Mouse (Mus musculus) CH12.LX (cell line): ENCODE measurements around the gene Dnm1. TPM values are rescaled to one million over a fixed set of nuclear protein-coding genes. Genes with fewer than 3 reads are reported as not detected.

Experiments used
- DNase-seq: peaks from one replicate; pipeline ENCODE4 v3.0.0-alpha.2; 2013; ENCODE audit errors: extremely low read depth
- H3K27ac ChIP-seq: 2 replicates; pipeline ENCODE4 v1.5.1; 2012; ENCODE audit warnings: low read depth, mild to moderate bottlenecking, control low read depth, moderate library complexity; ENCODE audit not compliant: insufficient read depth
- H3K27me3 ChIP-seq: replicated peaks from 2 replicates; pipeline ENCODE3; 2012; ENCODE audit warnings: inconsistent platforms
- H3K36me3 ChIP-seq, 2 experiments: replicated peaks in 1 of 2; 2 replicates each; pipeline versions ENCODE3 to v1.6.1; 2012; ENCODE audit warnings: inconsistent platforms in 1 of 2, low read length in 1 of 2, mild to moderate bottlenecking in 1 of 2, mixed read lengths in 1 of 2, moderate library complexity in 1 of 2; ENCODE audit not compliant: control insufficient read depth in 1 of 2, insufficient read depth in 1 of 2
- H3K4me1 ChIP-seq, 2 experiments: 2 replicates each; pipeline ENCODE4 v1.6.1; 2012; ENCODE audit warnings: inconsistent platforms in 1 of 2, moderate library complexity in 1 of 2; ENCODE audit not compliant: insufficient read depth in 2 of 2, control insufficient read depth in 1 of 2
- H3K4me2 ChIP-seq: 2 replicates; pipeline ENCODE4 v1.6.1; 2012; ENCODE audit warnings: low read depth, mild to moderate bottlenecking, control low read depth; ENCODE audit not compliant: poor library complexity, insufficient read depth, severe bottlenecking
- H3K4me3 ChIP-seq, 3 experiments: fragments of 150-350 bp in 1 of 3; sonication (generic) in 1 of 3; replicated peaks in 1 of 3; 2 replicates each; pipeline versions ENCODE3 to v1.5.1; 2011 to 2012; ENCODE audit warnings: low read depth in 2 of 3, low read length in 2 of 3, mild to moderate bottlenecking in 2 of 3, moderate library complexity in 2 of 3, control low read depth in 1 of 3, improper control_type of control experiment in 1 of 3, inconsistent platforms in 1 of 3, mixed read lengths in 1 of 3; ENCODE audit not compliant: poor library complexity in 1 of 3
- H3K79me2 ChIP-seq: replicated peaks from 2 replicates; pipeline ENCODE4 v1.6.1; 2012; ENCODE audit warnings: mild to moderate bottlenecking, moderate library complexity; ENCODE audit not compliant: control insufficient read depth, poor library complexity, insufficient read depth, severe bottlenecking; ENCODE audit errors: extremely low read depth
- H3K9ac ChIP-seq: 2 replicates; pipeline ENCODE4 v1.6.1; 2012; ENCODE audit warnings: low read depth, mild to moderate bottlenecking, control low read depth, moderate library complexity; ENCODE audit not compliant: insufficient read depth
- H3K9me3 ChIP-seq: replicated peaks from 2 replicates; pipeline ENCODE3; 2012; ENCODE audit warnings: low read length, inconsistent platforms, mixed read lengths
- BHLHE40 ChIP-seq: IDR thresholded peaks from 2 replicates; pipeline ENCODE4 v1.6.1; 2011; ENCODE audit warnings: mild to moderate bottlenecking, low read depth, low read length, improper control_type of control experiment
- CHD2 ChIP-seq: IDR thresholded peaks from 2 replicates; pipeline ENCODE4 v1.6.1; 2011; ENCODE audit warnings: low read length, improper control_type of control experiment
- CTCF ChIP-seq, 2 experiments: IDR thresholded peaks in 1 of 2; conservative IDR thresholded peaks in 1 of 2; 2 replicates each; pipeline ENCODE4 v1.5.1; 2011 to 2012; ENCODE audit warnings: low read depth in 2 of 2, low read length in 2 of 2, improper control_type of control experiment in 1 of 2, inconsistent platforms in 1 of 2, mild to moderate bottlenecking in 1 of 2, moderate library complexity in 1 of 2
- ELF1 ChIP-seq: IDR thresholded peaks from 2 replicates; pipeline ENCODE4 v1.6.1; 2014; ENCODE audit warnings: low read depth, mild to moderate bottlenecking, inconsistent platforms, low read length, improper control_type of control experiment
- EP300 ChIP-seq: IDR thresholded peaks from 2 replicates; pipeline ENCODE4 v1.6.1; 2011; ENCODE audit warnings: low read length, improper control_type of control experiment
- GABPA ChIP-seq: IDR thresholded peaks from 2 replicates; pipeline ENCODE4 v1.6.1; 2012; ENCODE audit warnings: low read depth, low read length, improper control_type of control experiment, inconsistent platforms; ENCODE audit not compliant: insufficient replicate concordance
- HCFC1 ChIP-seq: IDR thresholded peaks from 2 replicates; pipeline ENCODE4 v1.6.1; 2012; ENCODE audit warnings: low read depth, mild to moderate bottlenecking, inconsistent platforms, low read length, improper control_type of control experiment
- JUN ChIP-seq: IDR thresholded peaks from 2 replicates; pipeline ENCODE4 v1.6.1; 2011; ENCODE audit warnings: low read depth, mild to moderate bottlenecking, low read length, improper control_type of control experiment, moderate library complexity; ENCODE audit not compliant: insufficient read depth
- JUND ChIP-seq: conservative IDR thresholded peaks from 2 replicates; pipeline ENCODE4 v1.6.1; 2011; ENCODE audit warnings: low read depth, low read length, improper control_type of control experiment
- KAT2A ChIP-seq: IDR thresholded peaks from 2 replicates; pipeline ENCODE4 v1.6.1; 2012; ENCODE audit warnings: low read length, improper control_type of control experiment, inconsistent platforms; ENCODE audit not compliant: insufficient replicate concordance
- MYC ChIP-seq: IDR thresholded peaks from 2 replicates; pipeline ENCODE4 v1.6.1; 2011; ENCODE audit warnings: low read depth, mild to moderate bottlenecking, improper control_type of control experiment, low read length
- NELFE ChIP-seq: IDR thresholded peaks from 2 replicates; pipeline ENCODE4 v1.6.1; 2011; ENCODE audit warnings: low read depth, low read length, improper control_type of control experiment
- NRF1 ChIP-seq: IDR thresholded peaks from 2 replicates; pipeline ENCODE4 v1.6.1; 2014; ENCODE audit warnings: low read depth, mild to moderate bottlenecking, inconsistent platforms, low read length, improper control_type of control experiment, moderate library complexity
- PAX5 ChIP-seq: IDR thresholded peaks from 2 replicates; pipeline ENCODE4 v1.6.1; 2012; ENCODE audit warnings: low read length, inconsistent platforms, mixed read lengths
- POLR2A ChIP-seq: IDR thresholded peaks from 2 replicates; pipeline ENCODE4 v1.6.1; 2011; ENCODE audit warnings: low read depth, mild to moderate bottlenecking, improper control_type of control experiment, low read length
- RAD21 ChIP-seq: IDR thresholded peaks from 2 replicates; pipeline ENCODE4 v1.6.1; 2011; ENCODE audit warnings: low read depth, mild to moderate bottlenecking, low read length, improper control_type of control experiment, moderate library complexity
- SIN3A ChIP-seq: IDR thresholded peaks from 2 replicates; pipeline ENCODE4 v1.6.1; 2012; ENCODE audit warnings: low read length, improper control_type of control experiment, inconsistent platforms
- SMC3 ChIP-seq: IDR thresholded peaks from 2 replicates; pipeline ENCODE4 v1.6.1; 2011; ENCODE audit warnings: low read depth, low read length, improper control_type of control experiment
- TBP ChIP-seq: conservative IDR thresholded peaks from 2 replicates; pipeline ENCODE4 v1.6.1; 2011; ENCODE audit warnings: low read depth, low read length, improper control_type of control experiment
- USF1 ChIP-seq: IDR thresholded peaks from 2 replicates; pipeline ENCODE4 v1.6.1; 2014; ENCODE audit warnings: low read depth, mild to moderate bottlenecking, inconsistent platforms, low read length, improper control_type of control experiment
- ZC3H11A ChIP-seq: IDR thresholded peaks from 2 replicates; pipeline ENCODE4 v1.6.1; 2012; ENCODE audit warnings: low read depth, mild to moderate bottlenecking, inconsistent platforms, low read length, improper control_type of control experiment
- ZMIZ1 ChIP-seq: IDR thresholded peaks from 2 replicates; pipeline ENCODE4 v1.6.1; 2012; ENCODE audit warnings: low read depth, mild to moderate bottlenecking, inconsistent platforms, low read length, improper control_type of control experiment
- ZNF384 ChIP-seq: IDR thresholded peaks from 2 replicates; pipeline ENCODE4 v1.6.1; 2012; ENCODE audit warnings: low read depth, low read length, improper control_type of control experiment, inconsistent platforms
- dilution Hi-C: fragments of 300-500 bp; cut with MboI; formaldehyde crosslinking; loops from 2 replicates; pipeline ENCODE4 v1.14.3; 2020; ENCODE audit warnings: low sequenced_read_pairs; ENCODE audit not compliant: extremely low pct_unique_long_range_greater_than_20kb, extremely low pct_ligation_motif_present
- in situ Hi-C: fragments of 300-500 bp; cut with MboI; formaldehyde crosslinking; loops from 3 replicates; pipeline ENCODE4 v1.14.3; 2019; ENCODE audit warnings: low sequenced_read_pairs, low pct_ligation_motif_present, low pct_unique_long_range_greater_than_20kb, mixed read lengths
- polyA plus RNA-seq: library from polyadenylated mRNA; unstranded; fragments of >175 nt; gene quantifications from 2 replicates; pipeline ENCODE4 v1.2.1, GENCODE M21; 2012; ENCODE audit warnings: low read depth; ENCODE audit not compliant: insufficient read length
- total RNA-seq, 2 experiments: library from RNA; depleted of rRNA; stranded (reverse); fragments of 300-350 nt in 1 of 2; fragments of >200 nt in 1 of 2; gene quantifications; 2 replicates each; pipeline ENCODE4 v1.2.3; 2012 to 2014

Dnm1 gene
- total and polyA plus RNA-seq, 3 experiments: 0.25 TPM; not detected in 2

GRCm38 (mm10) chr2:32351471-32351961, 1.6 kb downstream of the Dnm1 start:
- Histone ChIP-seq H3K4me3 (no peak overlapping the region), H3K79me2 (no peaks in the 10 kb centered on the region), H3K9me3 (no peaks in the 10 kb centered on the region), H3K4me2 (no peak overlapping the region), H3K36me3 (no peaks in the 10 kb centered on the region), H3K27me3 (peaks cover 77% of the 10 kb centered on the region), H3K27ac (no peak overlapping the region), H3K9ac (no peak overlapping the region), H3K4me1 (peaks cover 7 to 23% of the 10 kb centered on the region in 2 experiments)
- DNase-seq: no peak
- dilution Hi-C loops: no loop called here
- TF ChIP-seq BHLHE40 (no peak), PAX5 (no peak), USF1 (no peak), ZMIZ1 (no peak), GABPA (no peak), CHD2 (no peak), HCFC1 (no peak), JUN (no peak), KAT2A (no peak), CTCF (conservative IDR thresholded peaks at IDR 0.05 in 1 of 2, IDR thresholded peaks at IDR 0.05 in 1 of 2; ENCODE audit: low read depth in 2 of 2, low read length in 2 of 2) (no peak), ZNF384 (no peak), TBP (no peak), MYC (no peak), NRF1 (no peak), SIN3A (no peak), EP300 (no peak), NELFE (no peak), ZC3H11A (no peak), ELF1 (no peak)
- in situ Hi-C loops: no loop called here

GRCm38 (mm10) chr2:32350471-32351051, 2.6 kb downstream of the Dnm1 start:
- H3K4me1 ChIP-seq: peaks cover 5 to 23% of the 10 kb centered on the region in 2 experiments; a peak in 3 of 4 replicates
- H3K4me3 ChIP-seq: no peak overlapping the region
- H3K36me3 ChIP-seq: no peaks in the 10 kb centered on the region
- H3K27me3 ChIP-seq: peaks cover 75% of the 10 kb centered on the region
- dilution Hi-C loops (no loop called here), in situ Hi-C loops (no loop called here)
- H3K4me2 ChIP-seq: no peak overlapping the region
- no peak overlapping the region for H3K27ac ChIP-seq
- no peak for DNase-seq
- H3K79me2 ChIP-seq: no peaks in the 10 kb centered on the region
- no peaks in the 10 kb centered on the region for H3K9me3 ChIP-seq
- H3K9ac ChIP-seq: no peak overlapping the region
- TF ChIP-seq JUND: no peak
- TF ChIP-seq SMC3: no peak
- no peak for TF ChIP-seq SIN3A
- no peak for TF ChIP-seq ZC3H11A
- TF ChIP-seq POLR2A: no peak
- TF ChIP-seq CTCF (conservative IDR thresholded peaks at IDR 0.05 in 1 of 2, IDR thresholded peaks at IDR 0.05 in 1 of 2; ENCODE audit: low read depth in 2 of 2, low read length in 2 of 2): no peak
- TF ChIP-seq RAD21: no peak
- no peak for TF ChIP-seq PAX5
